Mouse (Mus musculus): Measurements from ENCODE around the gene Zcwpw1. TPM values are rescaled to one million over a fixed set of nuclear protein-coding genes. Genes with fewer than 3 reads are reported as not detected.

Gene Zcwpw1
- 21.8 and 27.4 TPM in 2 replicates for polyA plus RNA-seq (2014; fragmentation: Nextera tagmentation; extraction: Ambion mirVana)

DNA sequence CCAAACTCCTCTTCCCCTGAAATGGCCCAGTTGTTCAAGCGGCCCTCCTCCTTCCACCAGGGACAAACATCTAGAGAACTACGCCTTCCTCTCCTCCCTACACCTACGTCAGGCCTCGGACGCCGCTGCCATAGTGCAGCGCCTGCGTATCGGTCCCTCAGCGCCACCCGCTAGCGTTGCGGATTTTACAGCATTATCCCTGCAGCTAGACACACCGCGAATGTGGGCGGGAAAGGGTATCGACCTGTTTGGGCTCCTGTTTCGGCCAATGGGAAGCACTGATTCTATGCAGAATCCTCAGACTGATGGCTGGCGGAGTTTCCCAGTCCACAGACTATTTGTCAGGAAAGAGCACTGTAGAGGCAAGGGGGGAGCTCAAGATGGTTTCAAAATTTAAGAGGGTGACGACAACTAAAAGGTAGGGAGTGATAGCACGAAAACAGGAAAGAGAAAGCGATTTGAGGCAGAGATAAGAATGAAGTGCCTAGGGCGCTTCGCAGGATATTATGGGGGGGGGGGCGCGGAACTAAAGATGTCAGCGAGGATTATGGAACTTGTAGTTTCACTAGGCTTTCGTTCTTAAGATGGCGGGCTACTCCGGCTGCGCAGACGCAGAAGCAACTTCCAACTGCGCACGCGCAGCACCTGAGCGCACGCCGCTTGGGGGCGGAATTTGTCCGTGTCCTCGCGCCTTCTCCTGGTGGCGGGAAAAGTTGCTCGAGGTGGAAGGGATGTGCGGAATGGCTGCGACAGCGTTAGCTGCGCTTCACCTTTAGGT lies at the start of gene Zcwpw1, which contains the start of gene Mepce:
Zcwpw1 (plus strand) TSS at position 648 of the 778 bp plus-strand sequence.
Mepce (minus strand) TSS at position 505 of the 778 bp plus-strand sequence.
- Histone ChIP-seq H3K4me2 (replicated peaks; ENCODE audit: low read depth, low read length) (peak within 1 kb of the TSS; percentile 77), H3K4me1 (ENCODE audit: control insufficient read depth, insufficient read depth, low read length) (peaks cover 25% of the 10 kb centered on the region), H3K27ac (ENCODE audit: low read depth, low read length) (peak within 1 kb of the TSS; percentile 95), H3K27me3 (ENCODE audit: control insufficient read depth, insufficient read depth, low read length) (no peaks in the 10 kb centered on the region), H3K4me3 (ENCODE audit: low read length) (peak within 1 kb of the TSS; percentile 87), H3K9ac (ENCODE audit: low read depth, low read length) (peak within 1 kb of the TSS; percentile 97; the same call in 1 of the 2 replicates), H3K36me3 (ENCODE audit: control insufficient read depth, insufficient read depth, low read length) (peaks cover 26% of the 10 kb centered on the region), H3K9me3 (ENCODE audit: control insufficient read depth, low read length) (no peaks in the 10 kb centered on the region)
- peak; percentile 65 for ATAC-seq (ENCODE audit: low FRiP score, low TSS enrichment)
- WGBS: under 1% methylated on average over 47 of the region's 48 CpGs

GRCm38 (mm10) chr5:137738516-137738915 lies 49.1 kb upstream of the Zcwpw1 start:
- WGBS: 53% methylated on average over 5 of the region's 5 CpGs
- no peak overlapping the region for H3K27ac ChIP-seq (ENCODE audit: low read depth, low read length)
- peaks cover 13% of the 10 kb centered on the region for H3K36me3 ChIP-seq (ENCODE audit: control insufficient read depth, insufficient read depth, low read length)
- no peak overlapping the region for H3K4me2 ChIP-seq (replicated peaks; ENCODE audit: low read depth, low read length)
- no peak for ATAC-seq (ENCODE audit: low FRiP score, low TSS enrichment)
- peaks cover 13% of the 10 kb centered on the region; the same call in 1 of the 2 replicates for H3K4me1 ChIP-seq (ENCODE audit: control insufficient read depth, insufficient read depth, low read length)
- no peak overlapping the region for H3K4me3 ChIP-seq (ENCODE audit: low read length)
- no peak overlapping the region for H3K9ac ChIP-seq (ENCODE audit: low read depth, low read length)
- H3K9me3 ChIP-seq (ENCODE audit: control insufficient read depth, low read length): no peaks in the 10 kb centered on the region
- no peaks in the 10 kb centered on the region for H3K27me3 ChIP-seq (ENCODE audit: control insufficient read depth, insufficient read depth, low read length)

- Histone ChIP-seq H3K4me3 (ENCODE audit: low read length) (no peak overlapping the region), H3K36me3 (ENCODE audit: control insufficient read depth, insufficient read depth, low read length) (peaks cover 11% of the 10 kb centered on the region; the same call in 1 of the 2 replicates), H3K9me3 (ENCODE audit: control insufficient read depth, low read length) (no peaks in the 10 kb centered on the region), H3K4me1 (ENCODE audit: control insufficient read depth, insufficient read depth, low read length) (peaks cover 13% of the 10 kb centered on the region; the same call in 1 of the 2 replicates), H3K27ac (ENCODE audit: low read depth, low read length) (no peak overlapping the region), H3K27me3 (ENCODE audit: control insufficient read depth, insufficient read depth, low read length) (no peaks in the 10 kb centered on the region), H3K9ac (ENCODE audit: low read depth, low read length) (peak overlapping the region; percentile 34; the same call in 1 of the 2 replicates), H3K4me2 (replicated peaks; ENCODE audit: low read depth, low read length) (no peak overlapping the region)
- no peak for ATAC-seq (ENCODE audit: low FRiP score, low TSS enrichment)
- 57% methylated on average over 9 of the region's 9 CpGs for WGBS
Observed at GRCm38 (mm10) chr5:137739471-137739870, 48.1 kb upstream of the Zcwpw1 start.

DNA sequence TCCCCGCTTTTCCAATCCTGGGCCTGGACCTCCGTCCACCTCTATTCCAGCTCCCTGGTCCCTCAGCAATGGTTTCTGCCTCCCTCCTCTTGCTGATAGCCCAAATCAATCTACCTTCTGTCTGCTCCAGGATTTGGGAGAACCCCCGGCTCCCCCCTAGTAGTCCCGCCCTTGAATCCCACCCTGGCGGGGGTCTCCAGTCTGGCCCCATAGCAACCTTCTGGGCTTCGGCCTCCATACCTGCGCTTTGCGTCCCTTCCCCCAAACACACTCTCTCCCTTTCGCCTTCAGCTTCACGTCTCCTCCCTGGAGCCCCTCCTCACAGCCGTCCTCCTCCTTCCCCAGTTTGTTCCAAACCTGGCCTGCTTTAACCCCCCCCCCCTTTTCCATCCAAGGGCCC lies 47.1 kb upstream of the Zcwpw1 start:
- Histone ChIP-seq H3K36me3 (ENCODE audit: control insufficient read depth, insufficient read depth, low read length) (peaks cover 3% of the 10 kb centered on the region; the same call in 1 of the 2 replicates), H3K4me1 (ENCODE audit: control insufficient read depth, insufficient read depth, low read length) (peaks cover 13% of the 10 kb centered on the region; the same call in 1 of the 2 replicates), H3K27ac (ENCODE audit: low read depth, low read length) (peak overlapping the region; percentile 42; the same call in 1 of the 2 replicates), H3K27me3 (ENCODE audit: control insufficient read depth, insufficient read depth, low read length) (no peaks in the 10 kb centered on the region), H3K9me3 (ENCODE audit: control insufficient read depth, low read length) (no peaks in the 10 kb centered on the region), H3K4me2 (replicated peaks; ENCODE audit: low read depth, low read length) (peak overlapping the region; percentile 91), H3K4me3 (ENCODE audit: low read length) (peak overlapping the region; percentile 68), H3K9ac (ENCODE audit: low read depth, low read length) (peak overlapping the region; percentile 65)
- 8% methylated on average over 11 of the region's 11 CpGs for WGBS
- peak; percentile 29 for ATAC-seq (ENCODE audit: low FRiP score, low TSS enrichment)

GRCm38 (mm10) chr5:137741023-137741931 lies 46.3 kb upstream of the Zcwpw1 start, which contains the start of gene Nyap1:
Nyap1 (minus strand) TSS chr5:137741607.
- peak; percentile 83 for ATAC-seq (ENCODE audit: low FRiP score, low TSS enrichment)
- H3K4me2 ChIP-seq (replicated peaks; ENCODE audit: low read depth, low read length): peak within 1 kb of the TSS; percentile 91
- H3K9me3 ChIP-seq (ENCODE audit: control insufficient read depth, low read length): no peaks in the 10 kb centered on the region
- H3K4me3 ChIP-seq (ENCODE audit: low read length): peak within 1 kb of the TSS; percentile 68
- no peaks in the 10 kb centered on the region for H3K36me3 ChIP-seq (ENCODE audit: control insufficient read depth, insufficient read depth, low read length)
- H3K9ac ChIP-seq (ENCODE audit: low read depth, low read length): peak within 1 kb of the TSS; percentile 65
- no peaks in the 10 kb centered on the region for H3K27me3 ChIP-seq (ENCODE audit: control insufficient read depth, insufficient read depth, low read length)
- H3K27ac ChIP-seq (ENCODE audit: low read depth, low read length): peak within 1 kb of the TSS; percentile 42; the same call in 1 of the 2 replicates
- H3K4me1 ChIP-seq (ENCODE audit: control insufficient read depth, insufficient read depth, low read length): peaks cover 13% of the 10 kb centered on the region; the same call in 1 of the 2 replicates
- WGBS: under 1% methylated on average over 67 of the region's 71 CpGs

- Histone ChIP-seq H3K4me1 (ENCODE audit: control insufficient read depth, insufficient read depth, low read length) (peaks cover 13% of the 10 kb centered on the region; the same call in 1 of the 2 replicates), H3K27me3 (ENCODE audit: control insufficient read depth, insufficient read depth, low read length) (no peaks in the 10 kb centered on the region), H3K27ac (ENCODE audit: low read depth, low read length) (no peak overlapping the region), H3K9me3 (ENCODE audit: control insufficient read depth, low read length) (no peaks in the 10 kb centered on the region), H3K36me3 (ENCODE audit: control insufficient read depth, insufficient read depth, low read length) (no peaks in the 10 kb centered on the region), H3K9ac (ENCODE audit: low read depth, low read length) (no peak overlapping the region), H3K4me2 (replicated peaks; ENCODE audit: low read depth, low read length) (peak overlapping the region; percentile 91), H3K4me3 (ENCODE audit: low read length) (peak overlapping the region; percentile 68; the same call in 1 of the 2 replicates)
- ATAC-seq (ENCODE audit: low FRiP score, low TSS enrichment): no peak
- whole genome bisulfite sequencing: 48% methylated on average over 10 of the region's 10 CpGs
Observed at GRCm38 (mm10) chr5:137742048-137742447, 45.5 kb upstream of the Zcwpw1 start.

DNA sequence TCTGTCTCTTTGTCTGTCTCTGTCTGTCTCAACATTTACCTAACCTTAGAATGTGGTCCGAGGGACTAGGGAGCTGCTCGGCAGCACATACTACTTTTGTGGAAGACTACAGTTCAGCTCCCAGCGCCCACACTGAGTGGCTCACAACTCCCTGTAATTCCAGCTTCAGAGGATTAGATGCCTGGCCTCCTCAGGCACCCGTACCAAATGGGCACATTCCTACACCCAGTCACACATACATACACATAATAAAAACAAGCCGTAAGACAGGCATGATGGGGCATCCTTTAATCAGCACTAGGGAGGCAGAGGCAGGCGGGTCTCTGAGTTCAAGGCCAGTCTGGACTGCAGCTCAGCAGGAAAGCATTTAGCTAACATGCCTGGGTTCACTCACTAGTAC lies 44.8 kb upstream of the Zcwpw1 start:
- no peak for ATAC-seq (ENCODE audit: low FRiP score, low TSS enrichment)
- Histone ChIP-seq H3K27me3 (ENCODE audit: control insufficient read depth, insufficient read depth, low read length) (no peaks in the 10 kb centered on the region), H3K9ac (ENCODE audit: low read depth, low read length) (no peak overlapping the region), H3K4me1 (ENCODE audit: control insufficient read depth, insufficient read depth, low read length) (peaks cover 19% of the 10 kb centered on the region; the same call in 1 of the 2 replicates), H3K4me2 (replicated peaks; ENCODE audit: low read depth, low read length) (no peak overlapping the region), H3K9me3 (ENCODE audit: control insufficient read depth, low read length) (no peaks in the 10 kb centered on the region), H3K36me3 (ENCODE audit: control insufficient read depth, insufficient read depth, low read length) (no peaks in the 10 kb centered on the region), H3K4me3 (ENCODE audit: low read length) (no peak overlapping the region), H3K27ac (ENCODE audit: low read depth, low read length) (no peak overlapping the region)
- WGBS: 93% methylated on average over 6 of the region's 6 CpGs

GRCm38 (mm10) chr5:137744197-137744596 lies 43.4 kb upstream of the Zcwpw1 start:
- no peaks in the 10 kb centered on the region for H3K9me3 ChIP-seq (ENCODE audit: control insufficient read depth, low read length)
- H3K4me3 ChIP-seq (ENCODE audit: low read length): no peak overlapping the region
- no peak for ATAC-seq (ENCODE audit: low FRiP score, low TSS enrichment)
- H3K4me1 ChIP-seq (ENCODE audit: control insufficient read depth, insufficient read depth, low read length): peaks cover 29% of the 10 kb centered on the region
- no peak overlapping the region for H3K9ac ChIP-seq (ENCODE audit: low read depth, low read length)
- H3K27me3 ChIP-seq (ENCODE audit: control insufficient read depth, insufficient read depth, low read length): no peaks in the 10 kb centered on the region
- no peak overlapping the region for H3K27ac ChIP-seq (ENCODE audit: low read depth, low read length)
- no peaks in the 10 kb centered on the region for H3K36me3 ChIP-seq (ENCODE audit: control insufficient read depth, insufficient read depth, low read length)
- H3K4me2 ChIP-seq (replicated peaks; ENCODE audit: low read depth, low read length): no peak overlapping the region
- 87% methylated on average over 7 of the region's 7 CpGs for WGBS
